Mouse (Mus musculus) lung, embryonic 16.5 days (tissue): ENCODE results near the gene Enkur. TPM values are rescaled to one million over a fixed set of nuclear protein-coding genes. Genes with fewer than 3 reads are reported as not detected.

ENCODE experiments used
- ATAC-seq: fragments of 200-750 bp; cut with Nextera tagmentation; 2 replicates; pipeline ENCODE4 v1.8.0; 2017; ENCODE audit warnings: low read depth, mild to moderate bottlenecking, moderate library complexity
- H3K27ac ChIP-seq: fragments of 300-500 bp; sonication (generic); 2 replicates; pipeline ENCODE4 v1.5.1; 2014; ENCODE audit warnings: mild to moderate bottlenecking, control low read depth, low read length
- H3K27me3 ChIP-seq: fragments of 300-500 bp; sonication (generic); 2 replicates; pipeline ENCODE4 v1.6.1; 2014; ENCODE audit warnings: low read depth, low read length, mixed read lengths; ENCODE audit not compliant: control insufficient read depth, insufficient read depth
- H3K36me3 ChIP-seq: fragments of 300-500 bp; sonication (generic); 2 replicates; pipeline ENCODE4 v1.6.1; 2014; ENCODE audit warnings: low read length; ENCODE audit not compliant: control insufficient read depth, insufficient read depth
- H3K4me1 ChIP-seq: fragments of 300-500 bp; sonication (generic); replicated peaks from 2 replicates; pipeline ENCODE4 v1.6.1; 2014; ENCODE audit warnings: low read length, mixed read lengths; ENCODE audit not compliant: control insufficient read depth, insufficient read depth
- H3K4me2 ChIP-seq: fragments of 300-500 bp; sonication (generic); 2 replicates; pipeline ENCODE4 v1.6.1; 2014; ENCODE audit warnings: low read depth, low read length, control low read depth
- H3K4me3 ChIP-seq: fragments of 300-500 bp; sonication (generic); 2 replicates; pipeline ENCODE4 v1.5.1; 2014; ENCODE audit warnings: mild to moderate bottlenecking, low read length, control low read depth
- H3K9ac ChIP-seq: fragments of 300-500 bp; sonication (generic); 2 replicates; pipeline ENCODE4 v1.6.1; 2014; ENCODE audit warnings: low read length, control low read depth
- H3K9me3 ChIP-seq: fragments of 300-500 bp; sonication (generic); 2 replicates; pipeline ENCODE4 v1.6.1; 2016; ENCODE audit warnings: low read length; ENCODE audit not compliant: control insufficient read depth
- WGBS: fragments of 180-500 bp; shearing (Covaris S2); extraction: QIAGEN DNeasy Blood & Tissue Kit; methylation state at CpG from one replicate; pipeline ENCODE4 v1.1.7; 2014; 5-methylcytosine and 5-hydroxymethylcytosine counted together
- polyA plus RNA-seq: library from polyadenylated mRNA; unstranded; fragments of >200 nt; fragmentation: Nextera tagmentation; extraction: Ambion mirVana; gene quantifications from 2 replicates; pipeline ENCODE4 v1.2.1, GENCODE M21; 2015

Enkur gene
- polyA plus RNA-seq, 1 experiment from 2014 or later = 6.3 TPM

DNA sequence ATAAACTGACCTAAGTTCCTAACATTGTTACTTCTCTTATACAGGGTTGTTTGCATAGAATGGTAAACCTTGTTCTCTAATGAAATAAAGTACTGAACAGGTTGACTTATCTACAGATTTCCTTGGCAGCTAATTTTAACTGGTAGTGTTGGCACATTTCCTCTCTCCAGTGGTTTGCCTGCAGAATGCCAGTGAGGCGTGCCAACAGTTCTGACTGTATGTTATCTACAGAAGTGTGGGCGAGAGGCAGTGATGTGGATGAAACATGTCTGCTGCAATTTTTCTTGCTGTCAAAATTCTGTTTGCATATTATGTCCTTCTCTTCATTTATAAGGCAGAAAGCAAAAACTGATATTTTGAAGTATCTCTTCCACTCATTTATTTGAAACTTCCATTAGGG is 2.4 kb downstream of the Enkur start:
- H3K27ac ChIP-seq = no peak overlapping the region
- H3K4me2 ChIP-seq = no peak overlapping the region
- no peaks in the 10 kb centered on the region for H3K9me3 ChIP-seq
- no peaks in the 10 kb centered on the region for H3K36me3 ChIP-seq
- ATAC-seq = no peak
- H3K9ac ChIP-seq = no peak overlapping the region
- H3K27me3 ChIP-seq = no peaks in the 10 kb centered on the region
- H3K4me3 ChIP-seq = no peak overlapping the region
- WGBS = 56% methylated on average over 2 of the region's 2 CpGs
- peaks cover 3% of the 10 kb centered on the region; the same call in 1 of the 2 replicates for H3K4me1 ChIP-seq

DNA sequence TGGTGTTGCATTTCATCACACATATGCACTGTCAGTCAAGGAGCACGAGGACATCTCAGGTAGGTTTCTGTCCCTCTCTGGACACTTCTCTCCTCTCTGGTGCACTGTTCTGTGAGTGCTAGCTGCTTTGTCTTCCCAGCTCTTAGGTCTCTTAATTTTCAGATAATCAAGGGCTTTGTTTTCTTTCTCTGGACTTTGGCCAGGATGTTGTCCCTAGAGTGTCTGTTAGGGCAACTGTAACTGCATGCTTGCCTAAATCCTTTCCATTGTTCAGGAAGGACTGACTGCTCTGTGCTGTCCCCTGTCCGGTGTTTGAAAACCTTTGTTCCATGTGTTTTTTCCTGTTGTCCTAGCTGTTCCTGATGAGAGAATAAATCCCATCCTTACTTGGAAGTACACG is 6.1 kb downstream of the Enkur start:
- H3K9ac ChIP-seq = no peak overlapping the region
- whole genome bisulfite sequencing = 41% methylated on average over 3 of the region's 3 CpGs
- ATAC-seq = no peak

DNA sequence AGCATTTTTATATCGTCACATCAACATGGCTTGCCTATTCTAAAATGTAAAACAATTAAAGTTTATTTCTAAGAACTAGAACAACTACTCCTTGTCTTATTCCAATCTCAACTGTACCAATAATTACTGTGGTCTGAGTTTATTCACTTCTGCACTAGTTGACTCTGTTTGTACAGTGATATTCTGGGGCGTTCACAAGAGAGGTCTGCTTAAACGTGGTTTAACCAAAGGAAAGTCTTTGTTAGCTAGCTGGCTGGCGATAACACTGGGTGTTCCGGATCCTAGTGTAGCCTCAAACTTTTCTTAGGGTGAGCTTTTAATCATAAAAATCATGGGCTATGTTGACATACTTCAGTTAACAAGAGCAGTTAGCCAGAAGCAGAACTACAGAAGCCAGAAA is 9.9 kb downstream of the Enkur start:
- no peaks in the 10 kb centered on the region for H3K4me1 ChIP-seq
- no peaks in the 10 kb centered on the region for H3K36me3 ChIP-seq
- no peak overlapping the region for H3K4me2 ChIP-seq
- no peak overlapping the region for H3K9ac ChIP-seq
- no peaks in the 10 kb centered on the region for H3K27me3 ChIP-seq
- H3K4me3 ChIP-seq = no peak overlapping the region
- H3K27ac ChIP-seq = no peak overlapping the region
- H3K9me3 ChIP-seq = no peaks in the 10 kb centered on the region
- no peak for ATAC-seq
- WGBS = 71% methylated on average over 5 of the region's 5 CpGs

More for the DNA sequence above, 6.1 kb downstream of the Enkur start:
- Histone ChIP-seq H3K36me3 (no peaks in the 10 kb centered on the region), H3K4me2 (no peak overlapping the region), H3K9me3 (no peaks in the 10 kb centered on the region), H3K4me1 (no peaks in the 10 kb centered on the region), H3K4me3 (no peak overlapping the region), H3K27ac (no peak overlapping the region), H3K27me3 (no peaks in the 10 kb centered on the region)

DNA sequence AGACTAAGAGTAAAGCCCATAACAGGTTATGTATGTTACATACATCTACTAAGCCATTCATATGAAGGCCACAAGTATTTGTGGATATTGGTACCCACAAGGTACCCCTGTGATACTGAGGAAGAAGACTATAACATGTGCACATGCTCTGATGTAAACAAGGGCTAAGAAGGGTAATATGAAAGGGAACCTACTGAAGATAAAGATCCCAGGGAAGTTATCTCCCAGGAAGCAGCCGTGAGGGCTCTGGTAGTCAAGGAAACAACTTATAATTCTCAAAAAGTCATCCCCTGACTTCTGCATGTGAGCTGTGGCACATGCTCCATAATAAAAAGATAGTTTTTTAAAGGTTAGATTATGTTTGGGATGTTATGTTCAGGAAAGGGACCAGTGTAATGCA is 13.9 kb downstream of the Enkur start:
- no peak overlapping the region for H3K9ac ChIP-seq
- 42% methylated on average over 1 of the region's 1 CpGs for WGBS
- H3K4me2 ChIP-seq = no peak overlapping the region
- H3K27ac ChIP-seq = no peak overlapping the region
- H3K9me3 ChIP-seq = no peaks in the 10 kb centered on the region
- no peaks in the 10 kb centered on the region for H3K27me3 ChIP-seq
- no peaks in the 10 kb centered on the region for H3K4me1 ChIP-seq
- no peak overlapping the region for H3K4me3 ChIP-seq
- H3K36me3 ChIP-seq = no peaks in the 10 kb centered on the region
- ATAC-seq = no peak

DNA sequence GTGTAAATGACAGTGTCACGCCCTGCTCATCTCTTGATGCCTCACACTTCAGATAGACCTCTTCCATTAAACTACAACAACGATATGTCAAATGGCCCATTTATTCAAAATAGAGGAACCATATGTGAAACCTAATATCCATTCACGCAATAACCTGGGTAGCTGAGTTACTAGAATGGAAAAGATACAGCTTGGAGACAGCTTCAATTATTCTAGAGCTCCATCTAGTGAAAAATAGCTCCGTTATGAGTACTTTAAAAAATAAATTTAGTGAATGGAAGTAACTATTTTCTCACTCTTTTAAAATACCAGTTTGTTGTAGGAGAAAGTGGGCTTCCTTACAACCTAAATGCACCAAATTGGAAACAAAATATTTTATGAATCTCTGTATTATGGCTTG is 16.6 kb downstream of the Enkur start:
- H3K4me3 ChIP-seq = no peak overlapping the region
- no peaks in the 10 kb centered on the region for H3K4me1 ChIP-seq
- ATAC-seq = no peak
- H3K27ac ChIP-seq = no peak overlapping the region
- H3K9me3 ChIP-seq = no peaks in the 10 kb centered on the region
- no peak overlapping the region for H3K9ac ChIP-seq
- no peaks in the 10 kb centered on the region for H3K27me3 ChIP-seq
- no peak overlapping the region for H3K4me2 ChIP-seq
- no peaks in the 10 kb centered on the region for H3K36me3 ChIP-seq
- 65% methylated on average over 4 of the region's 4 CpGs for WGBS

DNA sequence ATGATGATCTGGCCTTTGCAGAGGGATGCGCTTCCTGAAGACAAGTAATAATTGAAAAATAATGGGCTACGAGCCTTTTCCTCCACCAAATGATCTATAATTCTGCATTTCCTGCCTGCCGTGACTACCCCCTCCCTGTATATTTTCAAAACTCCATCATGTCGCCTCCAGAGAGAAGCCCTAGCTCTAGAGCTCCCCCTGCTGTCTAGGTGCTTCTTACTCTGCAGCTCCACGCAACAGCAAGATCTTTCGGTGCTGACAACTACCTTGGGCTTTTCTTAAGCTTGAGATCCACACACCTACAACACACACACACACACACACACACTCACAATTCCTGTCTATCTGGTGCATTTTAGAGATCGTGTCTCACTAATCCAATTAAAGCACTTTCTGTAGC is 17.6 kb downstream of the Enkur start:
- WGBS = 39% methylated on average over 7 of the region's 7 CpGs
- Histone ChIP-seq H3K4me1 (no peaks in the 10 kb centered on the region), H3K9ac (no peak overlapping the region), H3K4me2 (no peak overlapping the region), H3K27me3 (no peaks in the 10 kb centered on the region), H3K9me3 (no peaks in the 10 kb centered on the region), H3K36me3 (no peaks in the 10 kb centered on the region), H3K27ac (no peak overlapping the region), H3K4me3 (no peak overlapping the region)
- ATAC-seq = no peak

DNA sequence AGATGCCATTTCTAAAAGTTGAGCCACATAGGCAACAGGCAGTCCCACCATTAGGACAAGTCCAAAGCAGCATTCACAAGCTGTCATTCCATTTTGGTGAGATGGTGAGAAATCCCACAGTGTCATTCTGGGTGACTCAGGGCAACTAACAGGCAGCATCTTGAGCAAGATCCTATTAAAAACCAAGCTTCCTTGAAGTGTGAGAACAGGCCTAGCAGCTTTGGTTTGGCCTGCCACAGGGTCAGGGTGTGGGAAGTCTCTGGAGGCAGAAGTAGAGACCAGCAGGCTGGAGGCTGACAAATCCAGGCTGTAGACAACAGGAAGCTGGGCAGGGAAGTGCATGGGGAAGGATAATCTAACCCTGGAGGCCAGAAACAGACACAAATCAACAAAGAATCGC is 22.4 kb downstream of the Enkur start:
- H3K4me1 ChIP-seq = no peaks in the 10 kb centered on the region
- no peaks in the 10 kb centered on the region for H3K9me3 ChIP-seq
- no peak overlapping the region for H3K27ac ChIP-seq
- no peaks in the 10 kb centered on the region for H3K36me3 ChIP-seq
- no peak overlapping the region for H3K4me2 ChIP-seq
- H3K27me3 ChIP-seq = no peaks in the 10 kb centered on the region
- ATAC-seq = 0 out of 2 replicates have a peak, but pooled peaks have one; percentile 41
- 46% methylated on average over 1 of the region's 1 CpGs for WGBS
- H3K4me3 ChIP-seq = no peak overlapping the region
- H3K9ac ChIP-seq = no peak overlapping the region

DNA sequence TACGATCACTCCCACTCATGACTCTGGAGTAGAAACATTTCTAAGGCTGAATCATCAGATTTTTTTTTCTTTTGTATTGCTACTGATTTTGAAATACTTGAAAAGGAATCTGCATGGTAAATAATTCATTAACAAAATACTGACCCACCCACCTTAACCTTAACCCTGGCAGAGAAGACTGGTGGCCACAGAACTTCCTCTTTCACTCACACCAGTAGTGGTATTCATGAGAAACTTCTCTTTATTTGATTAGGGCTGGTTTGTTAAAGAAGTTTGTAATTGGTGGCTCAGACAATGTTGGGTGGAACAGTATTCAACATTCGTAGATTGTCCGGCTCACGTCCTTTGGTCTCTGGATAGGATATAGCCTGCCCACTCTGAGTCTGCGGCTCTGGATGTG is 26.0 kb downstream of the Enkur start:
- Histone ChIP-seq H3K4me1 (no peaks in the 10 kb centered on the region), H3K27me3 (no peaks in the 10 kb centered on the region), H3K9ac (no peak overlapping the region), H3K27ac (no peak overlapping the region), H3K9me3 (no peaks in the 10 kb centered on the region), H3K4me3 (no peak overlapping the region), H3K4me2 (no peak overlapping the region), H3K36me3 (no peaks in the 10 kb centered on the region)
- ATAC-seq = no peak
- 90% methylated on average over 5 of the region's 5 CpGs for WGBS

DNA sequence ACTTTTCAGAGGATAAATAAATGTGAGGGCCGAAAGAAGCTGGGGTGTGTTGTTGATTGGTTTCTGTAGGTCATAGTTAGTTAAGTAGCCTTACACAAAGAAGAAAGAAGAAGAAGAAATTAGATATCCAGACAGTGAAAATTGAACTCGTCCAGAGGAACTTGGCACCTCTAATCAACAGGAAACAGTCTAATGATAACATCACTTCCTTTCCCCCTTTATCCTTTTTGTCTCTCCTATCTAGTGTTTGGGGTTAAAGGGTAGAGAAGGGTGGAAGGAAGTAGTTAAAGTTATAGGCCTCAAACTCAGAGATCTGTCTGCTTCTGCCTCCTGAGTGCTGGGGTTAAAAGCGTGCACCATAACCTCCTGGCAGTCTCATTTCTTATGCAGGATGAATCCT is 32.4 kb downstream of the Enkur start:
- H3K9ac ChIP-seq = no peak overlapping the region

DNA sequence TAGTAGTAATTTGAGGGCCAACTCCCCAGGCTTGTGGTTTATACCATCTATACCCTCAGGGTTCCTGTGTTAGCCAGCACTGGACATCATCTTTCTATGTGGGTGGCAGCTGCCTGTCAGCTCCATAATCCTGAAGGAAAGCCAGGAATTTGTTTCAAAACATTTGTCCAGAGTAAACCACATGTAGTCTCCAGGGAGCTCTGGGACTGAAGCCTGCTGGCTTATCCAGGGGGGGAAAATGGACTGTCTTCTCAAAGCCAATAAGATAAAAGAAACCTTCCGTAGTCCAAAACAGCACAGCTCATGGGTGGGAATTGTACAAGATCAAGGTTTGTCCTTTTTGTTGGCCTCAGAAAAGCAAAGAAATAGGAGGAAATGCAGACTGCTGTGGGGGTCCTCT is 37.2 kb downstream of the Enkur start:
- Histone ChIP-seq H3K9ac (no peak overlapping the region), H3K4me2 (no peak overlapping the region), H3K9me3 (no peaks in the 10 kb centered on the region), H3K36me3 (no peaks in the 10 kb centered on the region), H3K27ac (no peak overlapping the region), H3K4me1 (no peaks in the 10 kb centered on the region), H3K4me3 (no peak overlapping the region), H3K27me3 (no peaks in the 10 kb centered on the region)
- WGBS = 83% methylated on average over 1 of the region's 1 CpGs
- ATAC-seq = no peak

More for the DNA sequence above, 32.4 kb downstream of the Enkur start:
- H3K27me3 ChIP-seq = no peaks in the 10 kb centered on the region
- 65% methylated on average over 3 of the region's 3 CpGs for WGBS
- H3K4me1 ChIP-seq = no peaks in the 10 kb centered on the region
- H3K9me3 ChIP-seq = no peaks in the 10 kb centered on the region
- H3K4me3 ChIP-seq = no peak overlapping the region
- H3K27ac ChIP-seq = no peak overlapping the region
- H3K36me3 ChIP-seq = no peaks in the 10 kb centered on the region
- H3K4me2 ChIP-seq = no peak overlapping the region
- ATAC-seq = no peak
